Mouse (Mus musculus): ENCODE measurements around the gene Cmtm6. TPM values are rescaled to one million over a fixed set of nuclear protein-coding genes. Genes with fewer than 3 reads are reported as not detected.

Cmtm6 gene
- polyA plus RNA-seq, 1 experiment = 36.7 TPM

DNA sequence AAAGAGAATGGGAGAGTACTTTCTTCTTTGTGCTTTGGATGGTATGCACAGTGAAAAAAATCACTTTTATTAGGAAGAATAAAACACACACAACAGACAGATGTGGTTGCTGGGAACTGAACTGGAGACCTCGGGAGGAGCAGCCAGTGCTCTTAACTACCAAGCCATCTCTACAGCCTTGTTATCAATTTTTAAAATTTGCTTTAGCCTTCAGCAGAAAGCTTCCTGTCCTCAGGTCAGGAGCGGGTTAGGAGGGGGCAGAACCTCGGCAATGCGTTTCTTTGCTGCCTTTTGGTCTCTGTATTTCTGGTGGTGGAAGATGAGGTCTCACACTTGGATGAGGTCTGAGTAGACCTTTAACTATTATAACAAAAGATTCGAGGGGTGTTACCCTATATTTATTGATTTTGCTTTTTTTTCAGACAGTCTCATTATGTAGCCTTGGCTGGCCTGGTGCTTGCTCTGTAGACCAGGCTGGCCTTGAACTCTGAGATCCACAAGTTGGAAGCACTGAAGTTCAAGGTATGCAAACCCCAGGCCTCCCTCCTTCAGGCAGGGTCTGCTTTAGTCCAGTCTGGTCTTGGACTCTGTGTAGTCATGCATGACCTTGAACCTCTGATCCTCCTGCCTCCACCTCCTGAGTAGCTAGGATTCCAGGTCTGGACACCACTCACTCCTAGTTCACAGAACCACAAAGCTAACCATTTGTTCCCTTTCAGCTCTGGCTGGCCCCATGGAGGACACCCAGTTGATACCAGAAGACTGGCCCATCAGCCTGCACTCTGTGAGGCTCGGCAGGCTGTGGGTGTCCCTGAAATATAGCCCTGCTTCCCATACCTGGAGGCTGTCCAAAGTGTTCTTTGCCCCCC, 46.5 kb downstream of the Cmtm6 start:
- no peak for TF ChIP-seq POLR2A (IDR thresholded peaks at IDR 0.05; ENCODE audit: low read depth, low read length)
- TF ChIP-seq CTCF (IDR thresholded peaks at IDR 0.05; ENCODE audit: extremely low read depth, insufficient read depth, insufficient read length, insufficient replicate concordance) = no peak
- 17% methylated on average over 6 of the region's 6 CpGs for WGBS
- peak overlapping the region; percentile 66 for H3K27ac ChIP-seq (ENCODE audit: insufficient read depth, low read length)
- H3K4me1 ChIP-seq (ENCODE audit: control insufficient read depth, insufficient read depth, insufficient read length) = peaks cover 38% of the 10 kb centered on the region
- peaks cover 4% of the 10 kb centered on the region for H3K36me3 ChIP-seq (ENCODE audit: control insufficient read depth, insufficient read depth, low read length)
- peak overlapping the region; percentile 9; the same call in 1 of the 2 replicates for H3K4me3 ChIP-seq (ENCODE audit: extremely low read depth, insufficient read depth, insufficient read length)
- no peaks in the 10 kb centered on the region for H3K27me3 ChIP-seq (ENCODE audit: control insufficient read depth, insufficient read depth, low read length)
- DNase-seq (ENCODE audit: low read depth in 1 of 2, low spot score in 2 of 2) = no peak

DNA sequence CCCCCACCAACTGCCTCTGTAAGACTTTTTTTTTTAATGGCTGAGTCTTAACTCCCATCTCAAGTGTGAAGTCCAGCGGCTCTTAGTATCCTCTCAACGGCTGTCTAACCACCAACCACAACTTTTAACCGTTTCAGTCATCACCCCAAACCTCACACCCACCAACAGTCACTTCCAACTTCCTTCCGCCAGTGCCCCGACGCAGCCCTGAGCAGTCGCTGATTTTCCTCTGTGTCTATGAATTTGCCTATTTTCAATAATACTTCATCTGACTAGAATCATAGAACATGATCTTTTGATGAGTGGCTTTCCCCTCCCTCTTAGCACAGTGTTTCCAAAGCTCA, 47.1 kb downstream of the Cmtm6 start:
- no peaks in the 10 kb centered on the region for H3K27me3 ChIP-seq (ENCODE audit: control insufficient read depth, insufficient read depth, low read length)
- 0 out of 2 replicates have a peak overlapping the region, but pooled peaks have one; percentile 9 for H3K4me3 ChIP-seq (ENCODE audit: extremely low read depth, insufficient read depth, insufficient read length)
- peaks cover 38% of the 10 kb centered on the region for H3K4me1 ChIP-seq (ENCODE audit: control insufficient read depth, insufficient read depth, insufficient read length)
- peaks cover 3% of the 10 kb centered on the region; the same call in 1 of the 2 replicates for H3K36me3 ChIP-seq (ENCODE audit: control insufficient read depth, insufficient read depth, low read length)
- H3K27ac ChIP-seq (ENCODE audit: insufficient read depth, low read length) = peak overlapping the region; percentile 66
- peak in 1 of 2 experiments; percentile 34 for DNase-seq (ENCODE audit: low read depth in 1 of 2, low spot score in 2 of 2)
- TF ChIP-seq CTCF (IDR thresholded peaks at IDR 0.05; ENCODE audit: extremely low read depth, insufficient read depth, insufficient read length, insufficient replicate concordance) = no peak
- no peak for TF ChIP-seq POLR2A (IDR thresholded peaks at IDR 0.05; ENCODE audit: low read depth, low read length)
- WGBS = 7% methylated on average over 7 of the region's 7 CpGs

DNA sequence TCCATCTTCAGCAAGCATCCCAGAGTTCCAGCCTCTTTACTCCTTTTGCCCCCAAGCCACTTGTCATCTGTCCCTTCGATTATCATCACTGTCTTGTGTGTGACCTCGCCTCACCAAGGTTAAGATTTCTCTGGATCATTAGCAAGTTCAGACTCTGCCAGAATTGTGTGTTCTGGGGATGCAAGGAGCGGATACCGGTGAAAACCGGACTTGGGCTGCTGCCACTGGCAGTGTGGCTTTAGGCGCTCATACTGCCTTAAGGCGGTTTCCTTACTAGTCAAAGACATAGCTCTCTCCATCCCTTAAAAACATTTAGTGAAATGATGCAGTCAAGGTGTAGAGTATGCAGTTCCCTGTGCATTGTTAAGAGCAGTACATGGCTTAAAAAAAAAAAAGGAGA, 48.0 kb downstream of the Cmtm6 start:
- TF ChIP-seq CTCF (IDR thresholded peaks at IDR 0.05; ENCODE audit: extremely low read depth, insufficient read depth, insufficient read length, insufficient replicate concordance) = no peak
- no peak for TF ChIP-seq POLR2A (IDR thresholded peaks at IDR 0.05; ENCODE audit: low read depth, low read length)
- Histone ChIP-seq H3K27me3 (ENCODE audit: control insufficient read depth, insufficient read depth, low read length) (no peaks in the 10 kb centered on the region), H3K4me1 (ENCODE audit: control insufficient read depth, insufficient read depth, insufficient read length) (peaks cover 38% of the 10 kb centered on the region), H3K4me3 (ENCODE audit: extremely low read depth, insufficient read depth, insufficient read length) (no peak overlapping the region), H3K27ac (ENCODE audit: insufficient read depth, low read length) (no peak overlapping the region), H3K36me3 (ENCODE audit: control insufficient read depth, insufficient read depth, low read length) (0 out of 2 replicates have a peak, but pooled peaks cover 2% of the 10 kb centered on the region)
- WGBS = 45% methylated on average over 7 of the region's 7 CpGs
- no peak for DNase-seq (ENCODE audit: low read depth in 1 of 2, low spot score in 2 of 2)

DNA sequence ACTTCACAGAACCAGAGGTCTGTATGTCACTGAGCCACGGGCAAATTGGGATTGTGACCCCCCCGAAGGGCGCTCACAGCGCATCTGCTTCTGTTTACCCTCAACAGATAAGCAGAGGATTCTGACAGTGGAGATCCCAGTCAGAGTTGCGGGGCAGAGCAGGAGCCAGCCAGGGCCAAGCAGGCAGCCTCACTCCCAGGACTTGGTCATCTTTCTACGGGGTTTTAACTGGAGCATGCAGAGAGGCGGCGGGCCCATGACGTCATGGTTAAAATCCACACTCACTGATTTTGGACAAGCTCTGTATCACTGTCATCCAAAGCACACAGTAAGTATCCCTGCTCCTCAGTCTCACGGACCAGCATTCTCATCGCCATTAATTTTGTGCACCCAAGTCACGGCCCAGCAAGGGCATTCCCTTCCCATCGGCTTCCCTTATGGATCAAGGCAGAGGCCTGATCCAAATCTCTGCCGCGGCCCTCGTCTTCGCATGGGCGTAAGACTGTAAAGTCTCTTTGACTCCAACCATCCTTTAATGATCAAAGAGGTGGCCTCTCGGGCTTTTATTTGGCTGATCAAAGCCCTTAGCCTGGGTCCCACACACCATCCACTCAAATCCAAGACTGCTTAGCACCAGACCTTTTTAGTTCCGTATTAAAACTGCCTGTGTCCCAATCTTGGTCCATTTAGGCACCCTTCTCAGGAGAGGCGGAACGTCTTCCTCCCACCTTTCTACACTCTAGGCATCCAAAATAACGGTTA, 49.2 kb downstream of the Cmtm6 start:
- Histone ChIP-seq H3K4me3 (ENCODE audit: extremely low read depth, insufficient read depth, insufficient read length) (peak overlapping the region; percentile 95), H3K4me1 (ENCODE audit: control insufficient read depth, insufficient read depth, insufficient read length) (peaks cover 33% of the 10 kb centered on the region), H3K36me3 (ENCODE audit: control insufficient read depth, insufficient read depth, low read length) (no peaks in the 10 kb centered on the region), H3K27me3 (ENCODE audit: control insufficient read depth, insufficient read depth, low read length) (no peaks in the 10 kb centered on the region), H3K27ac (ENCODE audit: insufficient read depth, low read length) (peak overlapping the region; percentile 97)
- 16% methylated on average over 23 of the region's 23 CpGs for WGBS
- TF ChIP-seq CTCF (IDR thresholded peaks at IDR 0.05; ENCODE audit: extremely low read depth, insufficient read depth, insufficient read length, insufficient replicate concordance) = no peak
- no peak for TF ChIP-seq POLR2A (IDR thresholded peaks at IDR 0.05; ENCODE audit: low read depth, low read length)
- DNase-seq (ENCODE audit: low read depth in 1 of 2, low spot score in 2 of 2) = peak in 1 of 2 experiments; percentile 40

DNA sequence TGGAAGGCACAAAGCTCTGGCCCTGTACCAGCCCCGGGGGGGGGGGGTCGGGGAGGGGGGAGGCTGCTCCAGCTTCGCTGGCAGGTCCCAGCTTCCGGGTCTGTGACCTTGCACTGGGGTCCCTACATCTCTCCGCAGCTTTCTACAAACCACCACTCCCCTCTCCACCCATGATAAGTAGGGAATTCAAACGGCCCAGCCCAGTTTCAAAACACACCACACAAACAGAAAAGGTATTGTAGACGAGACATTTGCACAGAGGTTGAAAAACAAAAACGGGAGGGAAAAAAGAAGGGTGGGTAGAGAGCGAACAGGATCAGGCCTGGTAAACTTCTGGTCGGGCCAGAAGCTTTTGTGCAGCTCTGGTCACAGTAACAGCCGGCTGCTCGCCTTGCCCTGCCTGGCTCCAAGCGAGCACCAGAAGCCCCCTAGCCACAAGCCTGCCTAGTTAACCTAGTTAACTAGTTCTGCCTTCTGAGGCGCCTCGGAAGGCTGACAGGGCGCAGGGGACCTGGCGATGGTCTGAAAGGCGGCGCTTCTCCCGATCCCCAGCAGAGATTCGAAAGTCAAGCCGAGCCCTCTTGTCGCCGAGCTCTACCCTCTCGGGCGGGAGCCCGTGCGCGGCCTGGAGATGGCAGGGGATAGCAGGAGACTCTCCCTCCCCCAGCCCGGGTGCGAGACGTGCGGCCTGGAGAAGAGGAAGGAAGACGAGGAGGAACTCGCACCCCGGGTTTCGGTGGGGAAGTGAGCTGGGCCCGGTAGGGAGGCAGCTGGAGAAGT, 50.0 kb downstream of the Cmtm6 start:
- peak in 1 of 2 experiments; percentile 68 for DNase-seq (ENCODE audit: low read depth in 1 of 2, low spot score in 2 of 2)
- TF ChIP-seq POLR2A (IDR thresholded peaks at IDR 0.05; ENCODE audit: low read depth, low read length) = no peak; the same call in none of the 2 replicates
- TF ChIP-seq CTCF (IDR thresholded peaks at IDR 0.05; ENCODE audit: extremely low read depth, insufficient read depth, insufficient read length, insufficient replicate concordance) = no peak
- Histone ChIP-seq H3K36me3 (ENCODE audit: control insufficient read depth, insufficient read depth, low read length) (no peaks in the 10 kb centered on the region), H3K4me3 (ENCODE audit: extremely low read depth, insufficient read depth, insufficient read length) (peak overlapping the region; percentile 95), H3K27me3 (ENCODE audit: control insufficient read depth, insufficient read depth, low read length) (no peaks in the 10 kb centered on the region), H3K4me1 (ENCODE audit: control insufficient read depth, insufficient read depth, insufficient read length) (peaks cover 26% of the 10 kb centered on the region), H3K27ac (ENCODE audit: insufficient read depth, low read length) (peak overlapping the region; percentile 97)
- WGBS = under 1% methylated on average over 38 of the region's 38 CpGs

DNA sequence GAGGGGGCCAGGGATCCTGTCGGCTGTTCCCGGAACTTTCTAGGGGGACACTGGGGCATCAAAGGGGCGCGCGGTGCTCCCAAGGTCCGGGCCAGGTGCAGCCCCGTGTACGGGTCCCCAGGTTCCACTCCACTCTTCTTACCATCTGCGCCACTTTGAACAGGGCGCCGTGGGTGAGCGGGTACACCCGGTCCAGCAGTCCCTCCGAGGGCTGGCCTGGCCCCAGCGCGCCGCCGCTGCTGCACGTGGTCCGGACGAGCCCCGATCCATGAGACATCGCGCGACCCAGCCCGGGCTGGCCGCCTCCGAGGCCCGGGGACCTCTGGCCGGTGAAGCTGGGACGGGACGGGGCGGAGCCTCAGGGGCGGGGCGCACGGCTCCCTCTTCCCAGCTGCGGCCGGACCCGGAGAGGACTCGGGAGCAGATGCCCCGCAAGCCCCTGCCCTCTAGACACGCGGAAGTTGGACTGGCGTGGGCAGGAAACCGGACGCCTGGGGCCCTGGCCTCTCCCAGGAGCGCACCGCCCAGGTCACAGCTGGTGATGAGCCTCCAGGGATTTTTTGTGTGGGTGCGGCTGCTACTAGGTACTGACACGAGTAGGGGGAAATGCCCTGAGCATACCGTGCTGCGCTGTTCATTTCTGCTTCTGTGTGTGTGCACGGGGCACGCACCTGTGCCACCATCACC, 50.8 kb downstream of the Cmtm6 start, which contains the start of gene Cmtm7:
TSS of gene Cmtm7 (minus strand) at position 331 of the 687 bp plus-strand sequence.
- Histone ChIP-seq H3K27ac (ENCODE audit: insufficient read depth, low read length) (peak within 1 kb of the TSS; percentile 97), H3K4me3 (ENCODE audit: extremely low read depth, insufficient read depth, insufficient read length) (peak within 1 kb of the TSS; percentile 95), H3K27me3 (ENCODE audit: control insufficient read depth, insufficient read depth, low read length) (no peaks in the 10 kb centered on the region), H3K4me1 (ENCODE audit: control insufficient read depth, insufficient read depth, insufficient read length) (peaks cover 20% of the 10 kb centered on the region), H3K36me3 (ENCODE audit: control insufficient read depth, insufficient read depth, low read length) (no peaks in the 10 kb centered on the region)
- TF ChIP-seq CTCF (IDR thresholded peaks at IDR 0.05; ENCODE audit: extremely low read depth, insufficient read depth, insufficient read length, insufficient replicate concordance) = no peak
- TF ChIP-seq POLR2A (IDR thresholded peaks at IDR 0.05; ENCODE audit: low read depth, low read length) = 0 out of 2 replicates have a peak, but pooled peaks have one; percentile 18
- DNase-seq (ENCODE audit: low read depth in 1 of 2, low spot score in 2 of 2) = peak; percentile 52 to 73
- under 1% methylated on average over 54 of the region's 54 CpGs for WGBS
